Mouse (Mus musculus) ES-Bruce4 (cell line): ENCODE results near the gene Tm9sf4. TPM values are rescaled to one million over a fixed set of nuclear protein-coding genes. Genes with fewer than 3 reads are reported as not detected.

Source experiments
- H3K27ac ChIP-seq: 2 replicates; pipeline ENCODE4 v1.5.1; 2012; ENCODE audit warnings: low read length, inconsistent platforms; ENCODE audit not compliant: insufficient read depth
- H3K27me3 ChIP-seq: 2 replicates; pipeline ENCODE4 v1.6.1; 2012; ENCODE audit warnings: mild to moderate bottlenecking, low read length, inconsistent platforms; ENCODE audit not compliant: control insufficient read depth, poor library complexity, insufficient read depth, severe bottlenecking
- H3K36me3 ChIP-seq: 2 replicates; pipeline ENCODE4 v1.6.1; 2012; ENCODE audit warnings: inconsistent platforms, mild to moderate bottlenecking, low read length, moderate library complexity; ENCODE audit not compliant: control insufficient read depth, poor library complexity, insufficient read depth, severe bottlenecking
- H3K4me1 ChIP-seq: one replicate; pipeline ENCODE4 v1.8.1; 2011; ENCODE audit warnings: low read length; ENCODE audit not compliant: control insufficient read depth, insufficient read depth
- H3K4me3 ChIP-seq: 2 replicates; pipeline ENCODE4 v1.5.1; 2011; ENCODE audit warnings: low read depth, mild to moderate bottlenecking, low read length
- H3K9ac ChIP-seq: 2 replicates; pipeline ENCODE4 v1.6.1; 2012; ENCODE audit warnings: low read depth, mild to moderate bottlenecking, inconsistent platforms; ENCODE audit not compliant: poor library complexity, severe bottlenecking
- H3K9me3 ChIP-seq: replicated peaks from 2 replicates; pipeline ENCODE4 v1.6.1; 2012; ENCODE audit warnings: mild to moderate bottlenecking, low read length, inconsistent platforms; ENCODE audit not compliant: control insufficient read depth, poor library complexity, insufficient read depth, severe bottlenecking
- CTCF ChIP-seq: IDR thresholded peaks from one replicate; pipeline ENCODE4 v1.8.1; 2011; ENCODE audit warnings: low read depth, low read length
- EP300 ChIP-seq: IDR thresholded peaks from 2 replicates; pipeline ENCODE4 v1.6.1; 2011; ENCODE audit warnings: low read depth, low read length; ENCODE audit not compliant: insufficient read depth
- POLR2A ChIP-seq: IDR thresholded peaks from one replicate; pipeline ENCODE4 v1.8.1; 2011; ENCODE audit warnings: low read length; ENCODE audit not compliant: insufficient read depth
- polyA plus RNA-seq: library from polyadenylated mRNA; stranded (reverse); fragments of >200 nt; gene quantifications from 2 replicates; pipeline ENCODE4 v1.2.4, GENCODE M21; 2011; ENCODE audit warnings: low read depth; ENCODE audit not compliant: missing spikeins, insufficient read depth, insufficient read length

Tm9sf4 gene
- polyA plus RNA-seq, 1 experiment, result 83.2 TPM

GRCm38 (mm10) chr2:153237891-153238290, 76.8 kb downstream of the Tm9sf4 start:
- H3K9ac ChIP-seq, result no peak overlapping the region
- H3K27me3 ChIP-seq, result no peaks in the 10 kb centered on the region
- H3K4me1 ChIP-seq, result no peaks in the 10 kb centered on the region
- no peak overlapping the region for H3K27ac ChIP-seq
- H3K9me3 ChIP-seq, result no peaks in the 10 kb centered on the region
- H3K36me3 ChIP-seq, result peaks cover 17% of the 10 kb centered on the region
- no peak overlapping the region for H3K4me3 ChIP-seq
- TF ChIP-seq EP300, result no peak
- no peak for TF ChIP-seq CTCF
- TF ChIP-seq POLR2A, result no peak

- H3K9ac ChIP-seq, result no peak overlapping the region
- H3K36me3 ChIP-seq, result peaks cover 14% of the 10 kb centered on the region
- no peaks in the 10 kb centered on the region for H3K4me1 ChIP-seq
- H3K9me3 ChIP-seq, result no peaks in the 10 kb centered on the region
- H3K27ac ChIP-seq, result no peak overlapping the region
- no peaks in the 10 kb centered on the region for H3K27me3 ChIP-seq
- no peak overlapping the region for H3K4me3 ChIP-seq
- TF ChIP-seq EP300 (no peak), CTCF (no peak), POLR2A (no peak)
These were observed 77.3 kb downstream of the Tm9sf4 start for GRCm38 (mm10) chr2:153238406-153238805.

- Histone ChIP-seq H3K9ac (peak overlapping the region; percentile 91), H3K9me3 (no peaks in the 10 kb centered on the region), H3K27me3 (no peaks in the 10 kb centered on the region), H3K4me1 (no peaks in the 10 kb centered on the region), H3K36me3 (peaks cover 11% of the 10 kb centered on the region), H3K27ac (no peak overlapping the region), H3K4me3 (peak overlapping the region; percentile 80)
- no peak for TF ChIP-seq CTCF
- no peak for TF ChIP-seq POLR2A
- no peak for TF ChIP-seq EP300
These were observed 78.1 kb downstream of the Tm9sf4 start for GRCm38 (mm10) chr2:153239021-153239859.

GRCm38 (mm10) chr2:153239860-153240480, 78.9 kb downstream of the Tm9sf4 start:
- Histone ChIP-seq H3K4me3 (peak overlapping the region; percentile 80), H3K9ac (peak overlapping the region; percentile 91), H3K9me3 (no peaks in the 10 kb centered on the region), H3K27me3 (no peaks in the 10 kb centered on the region), H3K36me3 (peaks cover 4% of the 10 kb centered on the region; the same call in 1 of the 2 replicates), H3K4me1 (no peaks in the 10 kb centered on the region), H3K27ac (no peak overlapping the region)
- TF ChIP-seq CTCF, result no peak
- no peak for TF ChIP-seq POLR2A
- TF ChIP-seq EP300, result no peak

GRCm38 (mm10) chr2:153240701-153241235, 79.7 kb downstream of the Tm9sf4 start:
- Histone ChIP-seq H3K27me3 (no peaks in the 10 kb centered on the region), H3K9me3 (no peaks in the 10 kb centered on the region), H3K4me1 (no peaks in the 10 kb centered on the region), H3K36me3 (no peaks in the 10 kb centered on the region; the same call in 1 of the 2 replicates), H3K9ac (peak overlapping the region; percentile 91), H3K27ac (0 out of 2 replicates have a peak overlapping the region, but pooled peaks have one; percentile 2), H3K4me3 (peak overlapping the region; percentile 80)
- no peak for TF ChIP-seq CTCF
- no peak for TF ChIP-seq POLR2A
- TF ChIP-seq EP300, result no peak
